ENCODE assay signal across 8 mouse cellular contexts in the genomic region with DNA sequence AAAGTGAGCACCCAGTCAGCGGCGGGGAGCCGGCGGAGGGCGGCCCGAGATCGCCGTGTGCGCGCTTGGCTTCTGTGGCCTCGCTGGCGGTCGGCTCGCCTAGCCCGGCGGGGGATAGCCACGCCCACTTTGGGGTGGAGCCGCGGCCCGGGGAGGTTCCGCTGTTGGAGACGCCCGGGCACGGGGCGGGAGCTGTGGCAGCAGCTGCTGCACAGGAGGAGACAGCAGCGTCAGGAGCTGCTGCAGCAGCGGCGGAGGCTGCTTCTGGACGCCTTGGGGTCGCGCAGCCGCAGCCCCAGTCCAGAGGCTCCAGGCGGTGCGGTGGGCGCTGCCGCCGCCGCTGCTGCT. TPM values are rescaled to one million over a fixed set of nuclear protein-coding genes. Genes with fewer than 3 reads are reported as not detected.
DNase-seq lines count a peak whose midpoint lies in the region; ATAC-seq lines count a peak whose summit lies in the region.

A gene (plus strand): TSS at position 181 of the 348 bp plus-strand sequence.

- no peaks in the 10 kb centered on the region for H3K36me3 ChIP-seq in forebrain, embryonic 10.5 days (replicated peaks)
- H3K36me3 ChIP-seq in heart, embryonic 15.5 days = no peaks in the 10 kb centered on the region
- no peaks in the 10 kb centered on the region for H3K36me3 ChIP-seq in liver, embryonic 15.5 days (replicated peaks)
- H3K36me3 ChIP-seq in neural tube, embryonic 12.5 days = no peaks in the 10 kb centered on the region

- peak; percentile 69 for ATAC-seq in CD4-positive, CD25-positive, alpha-beta regulatory T cell, adult 4 months
- ATAC-seq in heart, embryonic 15.5 days (replicated peaks; ENCODE audit: insufficient number of reproducible peaks, insufficient read depth, low FRiP score, low read depth) = peak; percentile 92
- ATAC-seq in liver, embryonic 15.5 days (ENCODE audit: insufficient read depth) = peak; percentile 90
- ATAC-seq in neural tube, embryonic 12.5 days (ENCODE audit: low FRiP score, low read depth) = peak; percentile 94

- no peaks in the 10 kb centered on the region for H3K9me3 ChIP-seq in forebrain, embryonic 10.5 days
- H3K9me3 ChIP-seq in heart, embryonic 15.5 days (replicated peaks) = no peaks in the 10 kb centered on the region
- no peaks in the 10 kb centered on the region for H3K9me3 ChIP-seq in liver, embryonic 15.5 days (replicated peaks)
- H3K9me3 ChIP-seq in neural tube, embryonic 12.5 days = no peaks in the 10 kb centered on the region

- peak within 1 kb of the TSS; percentile 87 for H3K9ac ChIP-seq in heart, embryonic 15.5 days
- H3K9ac ChIP-seq in liver, embryonic 15.5 days = peak within 1 kb of the TSS; percentile 87
- peak within 1 kb of the TSS; percentile 82 for H3K9ac ChIP-seq in neural tube, embryonic 12.5 days

- H3K4me1 ChIP-seq in forebrain, embryonic 10.5 days = peaks cover 45% of the 10 kb centered on the region
- peaks cover 23% of the 10 kb centered on the region for H3K4me1 ChIP-seq in heart, embryonic 15.5 days (replicated peaks)
- peaks cover 59% of the 10 kb centered on the region for H3K4me1 ChIP-seq in liver, embryonic 15.5 days (replicated peaks)
- H3K4me1 ChIP-seq in neural tube, embryonic 12.5 days = peaks cover 24% of the 10 kb centered on the region

- peaks cover 74% of the 10 kb centered on the region for H3K27me3 ChIP-seq in forebrain, embryonic 10.5 days (ENCODE audit: poor library complexity, severe bottlenecking)
- peaks cover 29% of the 10 kb centered on the region for H3K27me3 ChIP-seq in heart, embryonic 15.5 days
- H3K27me3 ChIP-seq in liver, embryonic 15.5 days = no peaks in the 10 kb centered on the region
- H3K27me3 ChIP-seq in neural tube, embryonic 12.5 days (replicated peaks) = peaks cover 33% of the 10 kb centered on the region

- H3K27ac ChIP-seq in forebrain, embryonic 10.5 days = peak within 1 kb of the TSS; percentile 93
- H3K27ac ChIP-seq in heart, embryonic 15.5 days = peak within 1 kb of the TSS; percentile 92
- peak within 1 kb of the TSS; percentile 93 for H3K27ac ChIP-seq in liver, embryonic 15.5 days (replicated peaks)
- H3K27ac ChIP-seq in neural tube, embryonic 12.5 days = peak within 1 kb of the TSS; percentile 54

- peak; percentile 94 for DNase-seq in c-Kit-negative CD71-positive TER-119-positive erythroid progenitor cells, embryonic 14.5 days (ENCODE audit: low read depth, low spot score)
- peak; percentile 91 for DNase-seq in forebrain, embryonic 10.5 days (ENCODE audit: extremely low spot score, low spot score)
- peak; percentile 98 to 99 for DNase-seq in kidney, postnatal 36 days
- DNase-seq in telencephalon, adult 2 months (ENCODE audit: low read depth, low spot score) = peak; percentile 67

- under 1% methylated on average over 38 of the region's 38 CpGs for WGBS in forebrain, embryonic 10.5 days
- under 1% methylated on average over 38 of the region's 38 CpGs for WGBS in heart, embryonic 15.5 days
- under 1% methylated on average over 30 of the region's 38 CpGs for WGBS in liver, embryonic 15.5 days (ENCODE audit: insufficient replicate concordance)
- WGBS in neural tube, embryonic 12.5 days = under 1% methylated on average over 38 of the region's 38 CpGs

- H3K4me2 ChIP-seq in heart, embryonic 15.5 days = peak within 1 kb of the TSS; percentile 96
- H3K4me2 ChIP-seq in liver, embryonic 15.5 days = peak within 1 kb of the TSS; percentile 100
- peak within 1 kb of the TSS; percentile 97 for H3K4me2 ChIP-seq in neural tube, embryonic 12.5 days (replicated peaks)

- peak within 1 kb of the TSS; percentile 75 for H3K4me3 ChIP-seq in forebrain, embryonic 10.5 days
- peak within 1 kb of the TSS; percentile 76 for H3K4me3 ChIP-seq in heart, embryonic 15.5 days
- H3K4me3 ChIP-seq in liver, embryonic 15.5 days (replicated peaks) = peak within 1 kb of the TSS; percentile 78
- peak within 1 kb of the TSS; percentile 56 for H3K4me3 ChIP-seq in neural tube, embryonic 12.5 days

RNA-seq across cellular contexts. Expression of the gene that starts here (rescaled TPM):
- polyA plus RNA-seq in CD4-positive, CD25-positive, alpha-beta regulatory T cell, adult 4 months (2017; shearing (Covaris generic)) = 10 to 100 TPM; 13.5 to 19.3 TPM
- 2.9 and 3.9 TPM in 2 replicates for polyA plus RNA-seq in forebrain, embryonic 10.5 days (2016; fragmentation: Nextera tagmentation; extraction: Ambion mirVana)
- polyA plus RNA-seq in heart, embryonic 15.5 days (2015; fragmentation: Nextera tagmentation; extraction: Ambion mirVana) = 2.8 and 7.1 TPM in 2 replicates
- 10.8 and 11.3 TPM in 2 replicates for polyA plus RNA-seq in liver, embryonic 15.5 days (2015; fragmentation: Nextera tagmentation; extraction: Ambion mirVana)
- 5.1 and 5.9 TPM in 2 replicates for polyA plus RNA-seq in neural tube, embryonic 12.5 days (2016; fragmentation: Nextera tagmentation; extraction: Ambion mirVana)

Comparison
In these comparisons a context has a peak if more than half of its experiments do, and no peak if none do; other contexts are left out.
1. Peak in every context shown above with its lines: DNase-seq, ATAC-seq, H3K4me3 ChIP-seq and H3K27ac ChIP-seq.